Mouse (Mus musculus) liver, postnatal 0 days (tissue): ENCODE measurements around the gene Tle6.

Source experiments
- CTCF ChIP-seq: sonication (generic); IDR thresholded peaks from 2 replicates; pipeline ENCODE4 v1.5.1; 2016; ENCODE audit warnings: antibody characterized with exemption, low read depth
- EP300 ChIP-seq: IDR thresholded peaks from 2 replicates; pipeline ENCODE4 v1.6.1; 2016; ENCODE audit warnings: antibody characterized with exemption, low read depth, mild to moderate bottlenecking

- TF ChIP-seq CTCF (no peak), EP300 (no peak)
Measured at GRCm38 (mm10) chr10:81562411-81562810, 38.5 kb downstream of the Tle6 start.
